Mouse (Mus musculus): Measurements from ENCODE around the gene Pmm2. TPM values are rescaled to one million over a fixed set of nuclear protein-coding genes. Genes with fewer than 3 reads are reported as not detected.

Gene Pmm2
- polyA plus RNA-seq, 2 experiments from 2014 or later: 95.0 to 108 TPM

- no peak for ATAC-seq
Measured at GRCm38 (mm10) chr16:8685087-8685486, 47.6 kb downstream of the Pmm2 start.

DNA sequence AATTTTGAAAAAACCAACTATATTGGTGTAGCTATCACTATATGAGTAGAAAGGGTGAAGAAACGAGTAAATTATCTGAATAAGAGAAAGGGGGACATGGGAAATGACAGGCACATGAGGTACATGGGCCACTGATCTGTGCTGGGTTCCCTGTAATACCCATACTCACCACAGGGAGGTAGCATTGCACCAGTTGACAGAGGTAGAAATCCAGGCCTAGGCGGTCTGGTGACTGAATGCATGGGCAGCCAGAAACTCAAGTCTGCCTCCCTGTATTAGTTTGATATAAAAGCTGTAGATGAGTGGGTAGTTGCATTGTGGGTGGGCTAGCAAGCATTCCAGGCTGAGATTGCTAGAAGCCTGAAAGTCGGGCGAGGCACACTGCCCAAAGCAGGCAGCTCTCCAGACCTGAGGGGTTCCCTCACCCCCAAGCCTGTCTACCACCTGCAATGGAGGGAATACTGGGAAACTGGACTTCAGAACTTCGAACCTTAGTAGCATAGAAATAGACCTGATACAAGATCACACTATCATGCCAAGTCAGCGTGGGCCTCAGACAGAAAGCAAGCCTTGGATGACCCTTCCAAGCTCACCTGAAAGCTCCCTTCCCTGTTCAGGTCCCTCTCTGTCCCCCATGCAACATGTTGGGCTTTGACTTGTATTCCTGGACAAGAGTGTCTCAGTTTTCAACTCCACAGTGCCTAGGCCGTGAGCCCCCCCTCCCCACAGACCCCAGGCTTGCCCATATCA, 48.8 kb downstream of the Pmm2 start:
- peak; percentile 85 for ATAC-seq

DNA sequence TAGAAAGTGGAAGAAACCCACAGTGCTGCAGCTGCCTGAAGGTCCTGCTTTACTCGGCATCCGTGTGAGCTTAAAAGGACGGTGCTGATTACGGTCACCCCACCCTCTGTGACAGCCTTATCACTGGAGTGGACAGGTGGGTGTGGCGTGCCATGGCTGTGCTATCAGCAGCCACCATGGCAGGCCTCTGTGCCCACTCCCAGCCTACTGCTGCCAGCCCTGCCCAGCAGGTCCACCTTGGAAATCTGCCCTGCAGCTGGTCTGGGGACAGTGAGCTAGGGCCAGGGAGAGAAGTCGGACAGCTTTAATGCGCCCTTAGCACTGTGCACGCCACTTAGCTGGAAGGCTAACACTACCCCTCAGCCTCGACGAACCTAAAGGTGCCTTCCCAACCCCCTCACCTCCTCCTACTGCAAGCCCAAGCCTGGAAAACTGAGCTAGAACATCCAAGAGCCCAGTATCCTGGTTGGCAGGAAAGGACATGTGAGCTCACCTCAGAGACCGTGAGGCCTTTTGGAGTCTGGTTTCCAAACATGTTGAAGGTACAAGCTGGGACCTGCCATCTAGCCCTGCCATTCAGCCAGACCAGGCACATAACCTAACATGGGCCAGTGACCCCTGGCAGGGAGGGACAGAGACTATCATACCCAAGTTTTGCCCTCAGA, 49.5 kb downstream of the Pmm2 start:
- ATAC-seq: no peak

DNA sequence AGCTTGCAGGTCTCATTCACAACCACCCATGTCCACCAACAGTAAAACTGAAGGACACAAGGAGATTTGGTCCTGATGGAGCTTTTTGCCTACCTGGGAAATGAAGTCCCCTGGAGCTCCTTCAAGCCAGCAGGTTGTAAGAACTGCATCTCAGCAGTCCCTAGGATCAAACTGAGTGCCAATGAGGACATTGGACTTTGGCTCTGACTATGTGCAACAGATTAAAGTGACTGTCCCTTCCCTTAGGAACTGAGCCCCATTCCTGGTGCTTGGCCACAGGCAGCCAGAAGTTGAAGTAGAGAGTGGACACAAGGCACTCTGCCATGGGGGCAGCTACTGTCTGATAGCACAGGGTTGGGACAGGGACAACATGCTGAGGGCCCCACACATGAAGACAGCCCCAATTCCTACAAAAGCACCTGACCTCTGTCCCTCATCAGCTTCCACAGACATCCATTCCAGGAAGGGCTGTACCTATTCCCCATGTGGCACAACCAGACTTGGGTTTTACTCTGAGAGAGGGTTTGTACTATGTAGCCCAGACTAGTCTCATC, 50.2 kb downstream of the Pmm2 start:
- ATAC-seq: no peak

DNA sequence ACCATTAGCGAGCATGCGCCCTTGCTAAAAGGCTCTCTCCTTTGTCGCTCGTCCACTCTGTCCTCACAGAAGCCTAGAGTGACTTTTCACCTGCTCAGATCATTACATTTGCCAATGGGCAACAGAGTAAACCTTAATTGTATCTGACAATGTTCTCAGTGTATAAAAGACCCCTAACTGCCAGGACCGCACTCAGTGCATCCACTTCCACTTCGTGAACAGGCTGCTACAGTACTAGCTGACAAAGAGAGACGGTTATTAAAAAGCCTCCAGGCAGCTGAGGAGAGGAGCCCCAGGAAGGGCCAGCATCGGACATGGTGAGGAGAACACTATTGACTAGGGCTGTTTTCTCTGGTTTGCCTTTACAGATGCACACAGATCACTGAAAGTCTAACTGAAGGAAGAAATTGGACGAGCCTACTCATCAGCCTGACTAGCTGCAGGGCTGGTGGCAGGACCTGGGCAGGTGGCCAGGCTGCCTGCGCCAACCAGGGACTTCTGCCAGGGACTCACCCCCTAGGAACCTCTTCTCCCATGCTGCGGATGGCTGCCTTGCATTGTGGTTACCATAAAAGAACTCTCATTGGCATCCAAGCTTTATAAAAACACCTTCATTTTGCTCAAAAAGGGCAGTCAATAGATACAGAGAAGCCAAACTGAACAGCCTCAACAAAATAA, 52.6 kb downstream of the Pmm2 start:
- ATAC-seq: no peak

DNA sequence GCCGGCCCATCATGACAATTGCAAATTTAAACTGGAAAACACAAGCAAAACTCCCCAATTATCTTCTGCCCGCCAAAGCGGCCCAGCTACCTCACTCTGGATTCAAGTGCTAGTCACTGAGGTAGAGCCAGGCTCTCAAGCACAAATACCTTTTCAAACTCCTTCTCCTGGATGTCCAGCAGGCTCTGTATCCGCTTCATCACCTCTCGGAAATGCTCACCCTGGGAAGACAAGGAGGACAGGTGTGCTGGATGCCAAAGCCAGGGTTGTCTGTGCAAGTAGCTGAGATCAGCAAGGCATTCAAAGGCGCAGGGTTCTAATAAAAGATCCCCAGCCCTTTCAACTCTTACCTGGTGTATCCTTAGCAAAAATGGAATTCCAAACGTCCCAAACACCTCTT, 53.7 kb downstream of the Pmm2 start:
- no peak for ATAC-seq

DNA sequence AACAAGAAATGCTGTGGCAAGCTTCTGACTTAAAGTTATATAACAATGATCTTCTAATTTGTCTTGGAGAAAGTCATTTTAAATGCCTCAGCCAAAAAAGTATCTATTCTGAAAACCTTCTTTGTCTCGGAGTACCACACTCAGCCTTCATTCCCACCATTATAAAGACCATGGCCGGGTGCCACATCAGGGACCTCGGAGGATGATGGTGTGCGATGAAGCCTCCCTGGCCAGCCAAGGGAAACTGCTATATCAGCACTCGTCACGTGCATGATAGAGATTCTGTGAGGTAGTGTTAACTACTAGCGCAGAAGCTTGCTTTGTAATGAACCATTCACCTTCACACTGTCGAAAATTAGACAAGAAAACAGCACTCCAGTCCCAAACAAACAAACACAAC, 62.1 kb downstream of the Pmm2 start:
- ATAC-seq: no peak

DNA sequence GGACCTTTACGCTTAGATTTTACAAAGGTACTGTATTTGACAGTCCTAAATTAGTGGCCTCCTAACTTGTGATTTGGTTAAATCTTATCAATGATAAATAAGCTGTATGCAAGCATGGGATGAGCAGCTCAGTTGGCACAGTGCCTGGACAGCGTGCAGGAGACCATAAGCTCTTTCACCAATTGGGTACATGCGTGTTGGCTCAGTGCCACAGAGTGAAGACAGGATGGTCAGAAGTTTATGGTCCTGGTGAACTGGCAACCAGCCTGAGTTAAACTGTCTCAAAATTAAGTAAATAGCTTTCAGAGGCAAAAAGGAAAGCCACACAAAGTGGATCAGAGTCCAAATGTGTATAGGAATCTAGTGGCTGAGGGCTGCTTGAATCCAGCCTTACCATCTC, 63.1 kb downstream of the Pmm2 start:
- ATAC-seq: no peak

- ATAC-seq: no peak
Measured at GRCm38 (mm10) chr16:8711998-8712397, 74.5 kb downstream of the Pmm2 start.

Other genes starting within 250 kb of the Pmm2 start
- gene Tmem114, start 212.5 kb upstream of the Pmm2 start, polyA plus RNA-seq (2017; shearing (Covaris generic)): not detected
- gene Mettl22, start 166.9 kb upstream of the Pmm2 start, polyA plus RNA-seq (2017; shearing (Covaris generic)): 10 to 100 TPM; 16.4 to 32.0 TPM
- 1 to 10 TPM; 1.3 TPM for gene Abat, start 124.2 kb upstream of the Pmm2 start, polyA plus RNA-seq (2017; shearing (Covaris generic))
- 10 to 100 TPM; 12.0 to 12.2 TPM for gene Tmem186, start within 50 bp of the Pmm2 start, polyA plus RNA-seq (2017; shearing (Covaris generic))
- 10 to 100 TPM; 25.6 to 32.1 TPM for gene Carhsp1, start 34.5 kb downstream of the Pmm2 start, polyA plus RNA-seq (2017; shearing (Covaris generic))
- gene Gm5767, start 43.1 kb downstream of the Pmm2 start, polyA plus RNA-seq (2017; shearing (Covaris generic)): not detected
- gene Usp7, start 154.6 kb downstream of the Pmm2 start, polyA plus RNA-seq (2017; shearing (Covaris generic)): 10 to 100 TPM; 35.0 to 48.0 TPM
- 10 to 100 TPM; 17.5 to 21.1 TPM for gene 1810013L24Rik, start 192.4 kb downstream of the Pmm2 start, polyA plus RNA-seq (2017; shearing (Covaris generic))

Data from activated CD4-positive, CD25-positive, alpha-beta regulatory T cell, adult 4 months (primary cell).